Mouse (Mus musculus) neural tube, embryonic 12.5 days (tissue): ENCODE results near the gene Pacs1. TPM values are rescaled to one million over a fixed set of nuclear protein-coding genes. Genes with fewer than 3 reads are reported as not detected.
A peak's percentile ranks its signal among the peaks of the same experiment; 100 is the strongest.

ENCODE experiments used
- ATAC-seq: fragments of 200-750 bp; cut with Nextera tagmentation; 2 replicates; pipeline ENCODE4 v1.8.0; 2017; ENCODE audit warnings: low read depth, mild to moderate bottlenecking, moderate TSS enrichment, moderate library complexity; ENCODE audit not compliant: low FRiP score
- H3K27ac ChIP-seq: fragments of 300-500 bp; sonication (generic); 2 replicates; pipeline ENCODE4 v1.5.1; 2016
- H3K27me3 ChIP-seq: fragments of 300-500 bp; sonication (generic); replicated peaks from 2 replicates; pipeline ENCODE4 v1.6.1; 2016; ENCODE audit warnings: mild to moderate bottlenecking
- H3K36me3 ChIP-seq: fragments of 300-500 bp; sonication (generic); 2 replicates; pipeline ENCODE4 v1.6.1; 2016; ENCODE audit warnings: mild to moderate bottlenecking
- H3K4me1 ChIP-seq: fragments of 300-500 bp; sonication (generic); 2 replicates; pipeline ENCODE4 v1.6.1; 2016
- H3K4me2 ChIP-seq: fragments of 300-500 bp; sonication (generic); replicated peaks from 2 replicates; pipeline ENCODE4 v1.6.1; 2016; ENCODE audit warnings: mild to moderate bottlenecking
- H3K4me3 ChIP-seq: fragments of 300-500 bp; sonication (generic); 2 replicates; pipeline ENCODE4 v1.5.1; 2016
- H3K9ac ChIP-seq: fragments of 300-500 bp; sonication (generic); 2 replicates; pipeline ENCODE4 v1.6.1; 2016; ENCODE audit warnings: mild to moderate bottlenecking
- H3K9me3 ChIP-seq: fragments of 300-500 bp; sonication (generic); 2 replicates; pipeline ENCODE4 v1.6.1; 2016; ENCODE audit warnings: mild to moderate bottlenecking
- WGBS: fragments of 180-500 bp; shearing (Covaris S2); methylation state at CpG from one replicate; pipeline ENCODE4 v1.1.7; 2016; 5-methylcytosine and 5-hydroxymethylcytosine counted together
- polyA plus RNA-seq: library from polyadenylated mRNA; unstranded; fragments of >200 nt; fragmentation: Nextera tagmentation; extraction: Ambion mirVana; gene quantifications from 2 replicates; pipeline ENCODE4 v1.2.1, GENCODE M21; 2016

Pacs1 gene
- polyA plus RNA-seq, 1 experiment from 2014 or later = 35.0 TPM

- Histone ChIP-seq H3K9ac (peak within 1 kb of the TSS; percentile 86), H3K36me3 (peaks cover 34% of the 10 kb centered on the region), H3K4me3 (peak within 1 kb of the TSS; percentile 89), H3K4me2 (peak within 1 kb of the TSS; percentile 88), H3K27me3 (no peaks in the 10 kb centered on the region), H3K27ac (peak within 1 kb of the TSS; percentile 62; the same call in 1 of the 2 replicates), H3K4me1 (peaks cover 25% of the 10 kb centered on the region), H3K9me3 (no peaks in the 10 kb centered on the region)
- under 1% methylated on average over 46 of the region's 46 CpGs for WGBS
- peak; percentile 93 for ATAC-seq
Observed at GRCm38 (mm10) chr19:5294972-5295735, 22.2 kb upstream of the Pacs1 start, which contains the start of gene Sf3b2. Gene Sf3b2 (minus strand): TSS chr19:5295455.

- H3K9ac ChIP-seq = no peak overlapping the region
- H3K36me3 ChIP-seq = peaks cover 84% of the 10 kb centered on the region
- H3K4me1 ChIP-seq = 0 out of 2 replicates have a peak, but pooled peaks cover 2% of the 10 kb centered on the region
- no peak for ATAC-seq
- no peaks in the 10 kb centered on the region for H3K27me3 ChIP-seq
- no peak overlapping the region for H3K4me2 ChIP-seq
- WGBS = 75% methylated on average over 8 of the region's 8 CpGs
- H3K4me3 ChIP-seq = no peak overlapping the region
- no peaks in the 10 kb centered on the region for H3K9me3 ChIP-seq
- H3K27ac ChIP-seq = no peak overlapping the region
Observed at GRCm38 (mm10) chr19:5278381-5278780, 5.5 kb upstream of the Pacs1 start.

- H3K36me3 ChIP-seq = peaks cover 73% of the 10 kb centered on the region
- H3K9ac ChIP-seq = no peak overlapping the region
- no peak for ATAC-seq
- H3K27me3 ChIP-seq = no peaks in the 10 kb centered on the region
- H3K4me1 ChIP-seq = peaks cover 9% of the 10 kb centered on the region
- no peak overlapping the region for H3K4me3 ChIP-seq
- no peak overlapping the region for H3K4me2 ChIP-seq
- no peaks in the 10 kb centered on the region for H3K9me3 ChIP-seq
- no peak overlapping the region for H3K27ac ChIP-seq
- 93% methylated on average over 3 of the region's 3 CpGs for WGBS
Observed at GRCm38 (mm10) chr19:5277140-5277539, 4.2 kb upstream of the Pacs1 start.

GRCm38 (mm10) chr19:5276531-5276930, 3.6 kb upstream of the Pacs1 start:
- WGBS = 95% methylated on average over 2 of the region's 2 CpGs
- Histone ChIP-seq H3K4me3 (no peak overlapping the region), H3K36me3 (peaks cover 67% of the 10 kb centered on the region), H3K4me2 (no peak overlapping the region), H3K9me3 (no peaks in the 10 kb centered on the region), H3K4me1 (peaks cover 15% of the 10 kb centered on the region), H3K27me3 (no peaks in the 10 kb centered on the region), H3K27ac (no peak overlapping the region), H3K9ac (no peak overlapping the region)
- ATAC-seq = no peak

GRCm38 (mm10) chr19:5275736-5276135, 2.8 kb upstream of the Pacs1 start:
- Histone ChIP-seq H3K4me2 (no peak overlapping the region), H3K4me3 (no peak overlapping the region), H3K36me3 (peaks cover 61% of the 10 kb centered on the region), H3K27me3 (no peaks in the 10 kb centered on the region), H3K9me3 (no peaks in the 10 kb centered on the region), H3K9ac (no peak overlapping the region), H3K27ac (no peak overlapping the region), H3K4me1 (peaks cover 21% of the 10 kb centered on the region)
- WGBS = 96% methylated on average over 5 of the region's 5 CpGs
- ATAC-seq = no peak

GRCm38 (mm10) chr19:5274641-5275040, 1.7 kb upstream of the Pacs1 start:
- no peak for ATAC-seq
- no peak overlapping the region for H3K4me3 ChIP-seq
- 92% methylated on average over 13 of the region's 13 CpGs for WGBS
- no peak overlapping the region for H3K9ac ChIP-seq
- H3K27ac ChIP-seq = no peak overlapping the region
- no peak overlapping the region for H3K4me2 ChIP-seq
- H3K36me3 ChIP-seq = peaks cover 54% of the 10 kb centered on the region
- no peaks in the 10 kb centered on the region for H3K9me3 ChIP-seq
- H3K27me3 ChIP-seq = no peaks in the 10 kb centered on the region
- H3K4me1 ChIP-seq = peaks cover 21% of the 10 kb centered on the region

- H3K27ac ChIP-seq = no peak overlapping the region
- H3K4me2 ChIP-seq = no peak overlapping the region; the same call in 1 of the 2 replicates
Observed at GRCm38 (mm10) chr19:5273916-5274315, 997 bp upstream of the Pacs1 start.

GRCm38 (mm10) chr19:5272326-5272795, 558 bp downstream of the Pacs1 start:
- WGBS = under 1% methylated on average over 29 of the region's 30 CpGs
- peak; percentile 62 for ATAC-seq
- peaks cover 31% of the 10 kb centered on the region for H3K36me3 ChIP-seq
- H3K27ac ChIP-seq = peak overlapping the region; percentile 70
- peak overlapping the region; percentile 95 for H3K4me2 ChIP-seq
- H3K4me3 ChIP-seq = peak overlapping the region; percentile 93
- peak overlapping the region; percentile 92 for H3K9ac ChIP-seq
- H3K4me1 ChIP-seq = peaks cover 21% of the 10 kb centered on the region
- no peaks in the 10 kb centered on the region for H3K9me3 ChIP-seq
- H3K27me3 ChIP-seq = no peaks in the 10 kb centered on the region

More at GRCm38 (mm10) chr19:5273916-5274315, 997 bp upstream of the Pacs1 start:
- Histone ChIP-seq H3K36me3 (peaks cover 47% of the 10 kb centered on the region), H3K4me3 (no peak overlapping the region), H3K9me3 (no peaks in the 10 kb centered on the region), H3K9ac (no peak overlapping the region), H3K4me1 (peaks cover 21% of the 10 kb centered on the region), H3K27me3 (no peaks in the 10 kb centered on the region)
- WGBS = 86% methylated on average over 4 of the region's 4 CpGs
- ATAC-seq = no peak

- Histone ChIP-seq H3K27me3 (no peaks in the 10 kb centered on the region), H3K9me3 (no peaks in the 10 kb centered on the region), H3K4me1 (peaks cover 21% of the 10 kb centered on the region), H3K9ac (no peak overlapping the region), H3K27ac (no peak overlapping the region), H3K4me3 (no peak overlapping the region), H3K4me2 (peak overlapping the region; percentile 95), H3K36me3 (peaks cover 25% of the 10 kb centered on the region)
- no peak for ATAC-seq
- WGBS = 42% methylated on average over 1 of the region's 1 CpGs
Observed at GRCm38 (mm10) chr19:5271430-5271829, 1.5 kb downstream of the Pacs1 start.

GRCm38 (mm10) chr19:5269392-5269791, 3.5 kb downstream of the Pacs1 start:
- H3K27ac ChIP-seq = no peak overlapping the region
- peaks cover 6% of the 10 kb centered on the region for H3K36me3 ChIP-seq
- no peak for ATAC-seq
- no peak overlapping the region for H3K9ac ChIP-seq
- H3K4me3 ChIP-seq = no peak overlapping the region
- 84% methylated on average over 5 of the region's 5 CpGs for WGBS
- no peak overlapping the region for H3K4me2 ChIP-seq
- H3K9me3 ChIP-seq = no peaks in the 10 kb centered on the region
- no peaks in the 10 kb centered on the region for H3K27me3 ChIP-seq
- peaks cover 21% of the 10 kb centered on the region for H3K4me1 ChIP-seq

GRCm38 (mm10) chr19:5268875-5269274, 4.0 kb downstream of the Pacs1 start:
- 91% methylated on average over 3 of the region's 3 CpGs for WGBS
- H3K9me3 ChIP-seq = no peaks in the 10 kb centered on the region
- H3K4me1 ChIP-seq = peaks cover 21% of the 10 kb centered on the region

GRCm38 (mm10) chr19:5268017-5268416, 4.9 kb downstream of the Pacs1 start:
- Histone ChIP-seq H3K4me1 (peaks cover 17% of the 10 kb centered on the region), H3K27me3 (no peaks in the 10 kb centered on the region), H3K9ac (no peak overlapping the region), H3K4me2 (no peak overlapping the region), H3K9me3 (no peaks in the 10 kb centered on the region), H3K4me3 (no peak overlapping the region), H3K36me3 (no peaks in the 10 kb centered on the region), H3K27ac (no peak overlapping the region)
- ATAC-seq = no peak

More at GRCm38 (mm10) chr19:5268875-5269274, 4.0 kb downstream of the Pacs1 start:
- no peak overlapping the region for H3K27ac ChIP-seq
- no peak overlapping the region for H3K4me2 ChIP-seq
- ATAC-seq = no peak
- no peak overlapping the region for H3K9ac ChIP-seq
- peaks cover under 1% of the 10 kb centered on the region for H3K36me3 ChIP-seq
- H3K4me3 ChIP-seq = no peak overlapping the region
- no peaks in the 10 kb centered on the region for H3K27me3 ChIP-seq
